Mouse (Mus musculus): ENCODE results near the gene Arf3.

Arf3 gene

GRCm38 (mm10) chr15:98717301-98717700 is 45.7 kb downstream of the Arf3 start:
- DNase-seq: no peak

- peak; percentile 68 to 79 for DNase-seq
Observed at GRCm38 (mm10) chr15:98714230-98714652, 48.8 kb downstream of the Arf3 start.

GRCm38 (mm10) chr15:98710442-98710841 is 52.6 kb downstream of the Arf3 start:
- DNase-seq: peak; percentile 65 to 93

GRCm38 (mm10) chr15:98707766-98708372 is 55.1 kb downstream of the Arf3 start, which contains the start of gene Ccdc65:
TSS of gene Ccdc65 (plus strand) at chr15:98708207.
- peak; percentile 94 for DNase-seq

GRCm38 (mm10) chr15:98704312-98704711 is 58.7 kb downstream of the Arf3 start:
- DNase-seq: no peak

- DNase-seq: peak; percentile 89 to 96
Observed at GRCm38 (mm10) chr15:98699190-98700105, 63.6 kb downstream of the Arf3 start.

GRCm38 (mm10) chr15:98696216-98696615 is 66.8 kb downstream of the Arf3 start:
- no peak for DNase-seq

GRCm38 (mm10) chr15:98695726-98696125 is 67.3 kb downstream of the Arf3 start:
- peak; percentile 90 to 92 for DNase-seq

GRCm38 (mm10) chr15:98692171-98692715 is 70.8 kb downstream of the Arf3 start:
- DNase-seq: peak; percentile 77 to 82

GRCm38 (mm10) chr15:98691486-98692147 is 71.4 kb downstream of the Arf3 start:
- DNase-seq: peak; percentile 33 to 38

GRCm38 (mm10) chr15:98689682-98690081 is 73.3 kb downstream of the Arf3 start:
- no peak for DNase-seq

Measured in kidney, postnatal 36 days (tissue).